Mouse (Mus musculus): Measurements from ENCODE around the gene Dip2c. TPM values are rescaled to one million over a fixed set of nuclear protein-coding genes. Genes with fewer than 3 reads are reported as not detected.

Gene Dip2c
- polyA plus RNA-seq, 1 experiment from 2014 or later, result 8.6 TPM

- Histone ChIP-seq H3K4me2 (no peak overlapping the region), H3K4me3 (ENCODE audit: low read depth, low read length) (no peak overlapping the region), H3K9me3 (ENCODE audit: low read depth, low read length) (no peaks in the 10 kb centered on the region), H3K27me3 (ENCODE audit: insufficient read depth, low read length) (no peaks in the 10 kb centered on the region), H3K9ac (no peak overlapping the region), H3K4me1 (ENCODE audit: insufficient read depth) (0 out of 2 replicates have a peak, but pooled peaks cover 2% of the 10 kb centered on the region), H3K27ac (ENCODE audit: low read depth) (no peak overlapping the region), H3K36me3 (ENCODE audit: insufficient read depth) (no peaks in the 10 kb centered on the region)
- ATAC-seq (ENCODE audit: insufficient read depth) (no peak), DNase-seq (no peak)
- TF ChIP-seq CTCF (IDR thresholded peaks at IDR 0.05; ENCODE audit: low read depth), result no peak
- WGBS, result 57% methylated on average over 3 of the region's 3 CpGs
Measured at GRCm38 (mm10) chr13:9297689-9298088, 21.4 kb downstream of the Dip2c start.

- Histone ChIP-seq H3K9ac (no peak overlapping the region), H3K27me3 (ENCODE audit: insufficient read depth, low read length) (no peaks in the 10 kb centered on the region), H3K9me3 (ENCODE audit: low read depth, low read length) (no peaks in the 10 kb centered on the region), H3K4me1 (ENCODE audit: insufficient read depth) (0 out of 2 replicates have a peak, but pooled peaks cover 2% of the 10 kb centered on the region), H3K27ac (ENCODE audit: low read depth) (no peak overlapping the region), H3K4me2 (no peak overlapping the region), H3K36me3 (ENCODE audit: insufficient read depth) (no peaks in the 10 kb centered on the region), H3K4me3 (ENCODE audit: low read depth, low read length) (no peak overlapping the region)
- no peak for TF ChIP-seq CTCF (IDR thresholded peaks at IDR 0.05; ENCODE audit: low read depth)
- ATAC-seq (ENCODE audit: insufficient read depth), result peak; percentile 35; the same call in 1 of the 2 replicates
- WGBS, result 54% methylated on average over 2 of the region's 2 CpGs
- DNase-seq, result peak; percentile 61
Measured at GRCm38 (mm10) chr13:9299657-9300056, 23.3 kb downstream of the Dip2c start.

- Histone ChIP-seq H3K27ac (ENCODE audit: low read depth) (no peak overlapping the region), H3K4me2 (no peak overlapping the region), H3K9me3 (ENCODE audit: low read depth, low read length) (no peaks in the 10 kb centered on the region), H3K9ac (no peak overlapping the region), H3K27me3 (ENCODE audit: insufficient read depth, low read length) (no peaks in the 10 kb centered on the region), H3K4me3 (ENCODE audit: low read depth, low read length) (no peak overlapping the region), H3K4me1 (ENCODE audit: insufficient read depth) (no peaks in the 10 kb centered on the region), H3K36me3 (ENCODE audit: insufficient read depth) (no peaks in the 10 kb centered on the region)
- no peak for TF ChIP-seq CTCF (IDR thresholded peaks at IDR 0.05; ENCODE audit: low read depth)
- 82% methylated on average over 6 of the region's 6 CpGs for WGBS
- DNase-seq (no peak), ATAC-seq (ENCODE audit: insufficient read depth) (no peak)
Measured at GRCm38 (mm10) chr13:9308863-9309262, 32.5 kb downstream of the Dip2c start.

GRCm38 (mm10) chr13:9310806-9311205, 34.5 kb downstream of the Dip2c start:
- H3K4me1 ChIP-seq (ENCODE audit: insufficient read depth), result no peaks in the 10 kb centered on the region
- no peaks in the 10 kb centered on the region for H3K9me3 ChIP-seq (ENCODE audit: low read depth, low read length)
- no peaks in the 10 kb centered on the region for H3K36me3 ChIP-seq (ENCODE audit: insufficient read depth)
- TF ChIP-seq CTCF (IDR thresholded peaks at IDR 0.05; ENCODE audit: low read depth), result no peak
- 67% methylated on average over 1 of the region's 1 CpGs for WGBS
- H3K4me2 ChIP-seq, result no peak overlapping the region
- H3K27ac ChIP-seq (ENCODE audit: low read depth), result no peak overlapping the region
- no peak overlapping the region for H3K9ac ChIP-seq
- no peaks in the 10 kb centered on the region for H3K27me3 ChIP-seq (ENCODE audit: insufficient read depth, low read length)
- no peak overlapping the region for H3K4me3 ChIP-seq (ENCODE audit: low read depth, low read length)
- no peak for ATAC-seq (ENCODE audit: insufficient read depth)
- DNase-seq, result no peak

GRCm38 (mm10) chr13:9312916-9313315, 36.6 kb downstream of the Dip2c start:
- no peak overlapping the region for H3K4me2 ChIP-seq
- peak; percentile 32 for DNase-seq
- no peaks in the 10 kb centered on the region for H3K4me1 ChIP-seq (ENCODE audit: insufficient read depth)
- H3K9me3 ChIP-seq (ENCODE audit: low read depth, low read length), result no peaks in the 10 kb centered on the region
- no peak for TF ChIP-seq CTCF (IDR thresholded peaks at IDR 0.05; ENCODE audit: low read depth)
- no peak overlapping the region for H3K4me3 ChIP-seq (ENCODE audit: low read depth, low read length)
- no peaks in the 10 kb centered on the region for H3K36me3 ChIP-seq (ENCODE audit: insufficient read depth)
- no peak for ATAC-seq (ENCODE audit: insufficient read depth)
- H3K9ac ChIP-seq, result no peak overlapping the region
- H3K27ac ChIP-seq (ENCODE audit: low read depth), result no peak overlapping the region
- no peaks in the 10 kb centered on the region for H3K27me3 ChIP-seq (ENCODE audit: insufficient read depth, low read length)

GRCm38 (mm10) chr13:9314099-9314712, 37.9 kb downstream of the Dip2c start:
- Histone ChIP-seq H3K27me3 (ENCODE audit: insufficient read depth, low read length) (no peaks in the 10 kb centered on the region), H3K4me3 (ENCODE audit: low read depth, low read length) (no peak overlapping the region), H3K4me2 (no peak overlapping the region), H3K4me1 (ENCODE audit: insufficient read depth) (no peaks in the 10 kb centered on the region), H3K9ac (no peak overlapping the region), H3K9me3 (ENCODE audit: low read depth, low read length) (no peaks in the 10 kb centered on the region), H3K36me3 (ENCODE audit: insufficient read depth) (no peaks in the 10 kb centered on the region), H3K27ac (ENCODE audit: low read depth) (peak overlapping the region; percentile 15; the same call in 1 of the 2 replicates)
- DNase-seq (peak; percentile 62), ATAC-seq (ENCODE audit: insufficient read depth) (peak; percentile 77; the same call in 1 of the 2 replicates)
- TF ChIP-seq CTCF (IDR thresholded peaks at IDR 0.05; ENCODE audit: low read depth), result no peak
- 48% methylated on average over 2 of the region's 2 CpGs for WGBS

- Histone ChIP-seq H3K9me3 (ENCODE audit: low read depth, low read length) (no peaks in the 10 kb centered on the region), H3K9ac (no peak overlapping the region), H3K4me2 (no peak overlapping the region), H3K36me3 (ENCODE audit: insufficient read depth) (no peaks in the 10 kb centered on the region), H3K27ac (ENCODE audit: low read depth) (peak overlapping the region; percentile 15; the same call in 1 of the 2 replicates), H3K4me1 (ENCODE audit: insufficient read depth) (no peaks in the 10 kb centered on the region), H3K4me3 (ENCODE audit: low read depth, low read length) (no peak overlapping the region), H3K27me3 (ENCODE audit: insufficient read depth, low read length) (no peaks in the 10 kb centered on the region)
- DNase-seq (peak; percentile 22), ATAC-seq (ENCODE audit: insufficient read depth) (no peak)
- TF ChIP-seq CTCF (IDR thresholded peaks at IDR 0.05; ENCODE audit: low read depth), result no peak
- WGBS, result 57% methylated on average over 4 of the region's 4 CpGs
Measured at GRCm38 (mm10) chr13:9314713-9315112, 38.4 kb downstream of the Dip2c start.

All from lung, embryonic 14.5 days (tissue).